Mouse (Mus musculus) megakaryocyte, adult 5-6 weeks (primary cell): ENCODE data around the gene Mesd. TPM values are rescaled to one million over a fixed set of nuclear protein-coding genes. Genes with fewer than 3 reads are reported as not detected.

ENCODE experiments used
- ATAC-seq: 2 replicates; pipeline ENCODE4 v1.8.0; 2016; ENCODE audit warnings: mild to moderate bottlenecking, inconsistent platforms; ENCODE audit not compliant: poor library complexity, severe bottlenecking
- total RNA-seq, 2 experiments: library from RNA; stranded (forward) in 1 of 2; stranded (reverse) in 1 of 2; fragments of 153-499, 151-499 nt in 1 of 2; fragments of 221-1000, 200-1000 nt in 1 of 2; gene quantifications; 2 replicates each; pipeline versions ENCODE4 v1.2.3 to v1.2.4; 2015 to 2017

Gene Mesd
- 16.9 and 18.4 TPM in 2 replicates for total RNA-seq (2015)
- 24.3 and 25.8 TPM in 2 replicates for total RNA-seq (2017)

DNA sequence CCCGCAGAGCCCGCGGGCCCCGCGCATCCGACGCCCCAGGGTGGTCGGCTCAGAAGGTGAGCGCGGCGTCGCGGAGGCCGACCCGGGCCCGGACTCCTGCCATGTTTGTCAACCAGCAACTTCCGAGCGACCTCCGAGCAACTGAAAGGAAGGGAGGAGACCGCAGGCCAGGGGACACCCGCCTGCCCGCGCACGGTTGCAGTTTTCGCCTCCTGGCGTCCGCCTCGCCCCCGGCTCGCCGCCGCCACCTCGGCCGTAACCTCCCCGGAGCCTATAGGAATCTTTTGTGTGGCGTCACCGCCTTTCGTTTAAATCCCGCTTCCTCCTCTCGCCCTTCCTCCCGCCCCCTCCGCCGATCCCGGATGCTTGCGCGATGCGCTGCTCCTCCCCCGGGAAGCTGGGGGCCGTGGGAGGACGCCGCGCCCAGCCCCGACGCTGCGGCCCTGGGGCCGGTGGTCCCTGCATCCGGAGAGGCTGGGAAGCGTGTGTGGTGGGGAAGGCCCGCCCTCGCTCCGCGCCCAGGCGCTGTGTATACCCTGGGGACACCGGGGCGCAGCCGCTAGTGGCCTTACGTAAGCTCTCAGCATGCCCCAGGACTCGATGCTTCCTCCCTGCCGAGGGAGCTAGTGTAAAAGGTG lies at the start of gene Mesd, which contains the start of gene Tlnrd1:
Gene Mesd (plus strand): TSS at position 446 of the 638 bp plus-strand sequence.
Gene Tlnrd1 (minus strand): TSS at position 285 of the 638 bp plus-strand sequence.
- ATAC-seq: peak; percentile 71

DNA sequence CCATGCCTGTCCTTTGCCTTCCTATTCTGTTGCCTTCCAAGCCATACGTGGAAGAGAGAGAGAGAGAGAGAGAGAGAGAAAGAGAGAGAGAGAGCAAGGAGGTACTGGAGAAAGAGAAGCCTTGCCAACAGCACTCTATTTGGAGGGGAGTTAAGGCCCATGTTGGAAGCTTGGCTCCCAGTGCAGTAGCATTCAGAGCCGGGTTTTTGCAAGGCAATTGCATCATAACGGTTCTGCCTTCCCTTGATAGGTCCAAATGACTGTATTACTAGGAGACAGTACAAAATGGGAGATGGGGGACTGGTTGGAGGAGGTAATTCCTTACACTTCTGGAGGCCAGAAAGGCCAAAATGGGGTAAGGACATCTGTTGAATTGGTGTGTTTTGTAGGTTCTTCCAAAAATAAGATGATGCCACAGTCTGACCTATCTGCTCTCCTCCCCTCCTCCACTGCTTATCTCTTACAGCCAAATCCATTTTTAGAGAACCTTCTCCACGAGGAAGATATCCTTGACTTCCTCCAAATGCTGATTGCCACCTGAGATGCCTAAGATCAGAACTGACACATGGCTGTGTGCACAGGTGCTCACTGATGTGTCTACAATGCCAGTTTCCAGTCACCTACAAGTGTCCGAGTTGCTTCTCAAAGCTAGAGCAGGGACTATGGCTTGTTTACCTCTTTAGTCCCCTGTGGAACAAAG lies 45.6 kb upstream of the Mesd start:
- ATAC-seq: no peak

DNA sequence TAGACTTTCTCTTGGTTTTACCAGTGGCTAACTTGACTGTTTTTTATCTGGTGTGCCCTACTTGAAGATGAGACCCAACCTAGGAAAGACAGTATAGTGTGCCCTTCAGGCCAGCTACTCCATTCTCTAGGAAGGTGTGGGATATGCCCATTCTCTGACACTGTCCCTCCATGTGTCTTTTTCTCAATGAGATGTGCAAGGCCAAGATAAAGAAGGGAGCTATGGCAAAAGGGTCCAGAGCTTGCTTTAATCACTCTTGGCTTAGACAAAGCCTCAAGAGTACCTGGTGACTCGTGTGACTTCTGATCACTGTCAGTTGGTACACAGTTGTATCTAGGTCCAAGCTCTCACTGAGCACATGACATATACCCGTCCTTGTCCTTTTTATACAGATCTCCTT lies 44.2 kb upstream of the Mesd start:
- ATAC-seq: no peak

DNA sequence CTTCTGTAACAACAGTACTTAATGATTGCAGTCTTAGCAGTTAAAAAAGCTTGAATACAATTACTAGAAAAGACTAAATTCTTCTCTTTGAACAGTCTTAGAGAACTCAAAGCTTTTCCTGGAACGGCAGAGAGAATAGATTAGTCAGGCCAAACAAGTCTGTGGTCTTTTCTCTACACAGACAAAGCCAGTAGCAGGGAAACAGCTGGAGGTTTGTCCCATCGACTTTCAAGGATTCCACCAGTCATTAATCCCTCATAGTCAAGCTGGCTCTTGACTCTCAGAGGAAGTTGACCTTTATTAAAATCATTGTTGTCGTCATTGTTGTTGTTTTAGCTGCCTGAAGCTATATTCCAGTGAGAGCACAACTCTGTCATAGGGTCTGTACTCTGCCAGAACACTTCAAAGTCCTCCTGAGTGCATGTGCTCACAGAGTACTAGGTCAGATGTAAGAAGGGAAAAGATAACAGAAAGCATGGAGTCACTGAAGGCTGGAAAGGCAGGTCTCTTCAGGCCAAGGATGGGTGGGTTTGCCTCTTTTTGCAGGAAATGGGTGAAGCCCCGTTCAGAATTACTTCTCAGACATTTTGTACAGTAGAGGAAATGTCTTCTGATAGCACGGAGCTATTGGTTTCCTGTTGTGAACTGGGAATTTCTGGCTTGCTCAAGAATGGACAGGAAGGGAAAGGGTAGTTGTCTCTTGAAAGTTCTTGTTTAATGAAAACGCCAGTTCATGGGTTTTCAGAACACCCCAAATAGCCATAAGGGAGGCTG lies 41.6 kb upstream of the Mesd start:
- no peak for ATAC-seq

- ATAC-seq: no peak
These were observed 39.5 kb upstream of the Mesd start for GRCm38 (mm10) chr7:83844807-83845206.

- ATAC-seq: no peak
These were observed 36.8 kb upstream of the Mesd start for GRCm38 (mm10) chr7:83847187-83848075.

- ATAC-seq: no peak
These were observed 32.5 kb upstream of the Mesd start for GRCm38 (mm10) chr7:83851569-83852380.

- ATAC-seq: no peak
These were observed 31.6 kb upstream of the Mesd start for GRCm38 (mm10) chr7:83852381-83853380.

DNA sequence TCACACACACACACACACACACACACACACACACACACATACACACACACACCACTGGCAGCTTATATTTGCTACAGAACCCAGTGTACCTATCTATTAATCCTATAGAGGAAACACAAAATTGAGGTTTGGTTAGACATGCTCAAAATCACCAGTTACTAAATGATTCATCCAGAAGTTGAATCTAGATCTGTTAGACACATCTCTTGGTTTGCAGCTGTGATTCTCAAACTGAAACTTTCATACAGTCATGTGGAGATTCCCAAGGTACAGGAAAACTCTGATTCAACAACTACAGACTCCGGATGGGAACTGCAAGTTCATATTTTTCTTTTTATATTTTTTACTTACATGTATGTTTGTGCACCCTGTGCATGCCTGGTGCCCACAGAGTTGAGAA lies 29.1 kb upstream of the Mesd start:
- ATAC-seq: no peak

GRCm38 (mm10) chr7:83856353-83857207 lies 27.7 kb upstream of the Mesd start:
- ATAC-seq: no peak

- ATAC-seq: no peak
These were observed 27.1 kb upstream of the Mesd start for GRCm38 (mm10) chr7:83857208-83857488.

DNA sequence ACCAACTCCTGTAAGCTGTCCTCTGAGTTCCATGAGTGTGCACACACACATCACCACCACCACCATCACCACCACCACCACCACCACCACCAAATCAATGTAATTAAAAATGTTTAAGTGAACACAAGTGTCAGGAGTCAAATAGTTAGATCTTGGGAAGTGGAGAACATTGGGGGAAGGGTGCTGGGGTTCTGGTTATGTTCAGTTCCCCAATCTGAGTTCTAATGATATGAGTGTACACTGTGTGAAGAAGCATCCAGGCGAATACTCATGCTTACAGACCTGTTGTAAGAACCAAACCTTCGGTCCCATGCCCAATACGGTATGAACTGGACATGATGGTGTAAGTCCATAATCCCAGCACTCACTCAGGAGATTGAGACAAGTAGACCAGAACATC lies 26.3 kb upstream of the Mesd start:
- ATAC-seq: no peak

GRCm38 (mm10) chr7:83859378-83860083 lies 24.7 kb upstream of the Mesd start:
- ATAC-seq: peak; percentile 98

GRCm38 (mm10) chr7:83863554-83863953 lies 20.7 kb upstream of the Mesd start:
- ATAC-seq: no peak

DNA sequence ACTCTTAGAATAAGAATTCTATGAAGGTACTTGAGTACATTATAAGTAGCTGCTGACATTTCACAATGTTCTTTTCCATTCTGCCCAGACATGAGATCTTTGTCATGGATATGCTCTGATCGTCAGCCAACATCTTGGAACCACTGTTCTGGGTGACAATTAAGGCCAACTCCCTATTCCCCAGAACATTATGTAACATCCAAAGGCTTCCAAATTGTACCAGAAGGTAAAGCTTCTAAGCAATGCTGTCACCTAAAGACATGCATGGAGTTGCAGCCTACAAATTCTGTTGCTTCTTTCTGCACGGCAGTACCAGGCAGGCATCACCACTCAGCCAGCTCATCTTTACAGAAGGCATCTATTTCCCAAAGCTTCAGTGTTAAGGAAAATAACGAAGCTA lies 16.1 kb upstream of the Mesd start:
- no peak for ATAC-seq

DNA sequence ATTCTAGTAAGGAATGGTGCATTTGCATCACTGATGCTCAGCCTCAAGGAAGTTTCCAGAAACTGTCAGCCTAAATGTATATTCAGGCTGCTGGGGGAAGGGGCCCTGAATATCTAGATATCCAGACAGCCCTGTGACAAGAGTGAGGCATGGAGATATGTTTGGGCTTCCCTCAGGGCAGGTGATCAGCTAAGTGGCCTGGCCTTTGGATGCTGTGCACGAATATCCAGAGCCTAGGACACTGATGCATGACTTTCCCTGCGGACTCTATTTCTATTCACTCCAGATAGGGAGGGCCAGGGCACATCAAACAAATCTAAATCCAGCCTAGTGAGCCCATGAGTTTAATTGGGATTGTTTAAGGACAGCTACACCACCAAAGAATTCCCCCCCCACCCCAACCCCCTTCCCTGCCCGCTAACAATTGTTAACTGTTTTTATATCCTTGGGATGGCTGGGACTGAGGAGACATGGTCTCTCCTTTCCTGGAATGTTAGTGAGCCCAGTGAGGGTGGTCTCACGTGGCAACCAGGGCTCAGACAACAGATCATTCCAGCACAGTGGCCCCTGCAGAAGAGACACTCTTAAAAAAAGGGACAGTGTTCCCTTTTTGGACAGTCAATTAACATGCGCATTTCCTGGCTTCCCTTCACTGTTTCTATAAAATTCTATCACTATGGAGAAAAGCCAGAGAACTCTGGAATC lies 14.3 kb upstream of the Mesd start:
- no peak for ATAC-seq

GRCm38 (mm10) chr7:83877088-83877487 lies 7.2 kb upstream of the Mesd start:
- no peak for ATAC-seq
